Mouse (Mus musculus) lung, postnatal 0 days (tissue): ENCODE data around the gene Pip4k2a.

Experiments
- CTCF ChIP-seq: IDR thresholded peaks from 2 replicates; pipeline ENCODE4 v1.5.1; 2016; ENCODE audit warnings: antibody characterized with exemption, mild to moderate bottlenecking
- EP300 ChIP-seq: IDR thresholded peaks from 2 replicates; pipeline ENCODE4 v1.6.1; 2016; ENCODE audit warnings: antibody characterized with exemption, mild to moderate bottlenecking, control low read depth

DNA sequence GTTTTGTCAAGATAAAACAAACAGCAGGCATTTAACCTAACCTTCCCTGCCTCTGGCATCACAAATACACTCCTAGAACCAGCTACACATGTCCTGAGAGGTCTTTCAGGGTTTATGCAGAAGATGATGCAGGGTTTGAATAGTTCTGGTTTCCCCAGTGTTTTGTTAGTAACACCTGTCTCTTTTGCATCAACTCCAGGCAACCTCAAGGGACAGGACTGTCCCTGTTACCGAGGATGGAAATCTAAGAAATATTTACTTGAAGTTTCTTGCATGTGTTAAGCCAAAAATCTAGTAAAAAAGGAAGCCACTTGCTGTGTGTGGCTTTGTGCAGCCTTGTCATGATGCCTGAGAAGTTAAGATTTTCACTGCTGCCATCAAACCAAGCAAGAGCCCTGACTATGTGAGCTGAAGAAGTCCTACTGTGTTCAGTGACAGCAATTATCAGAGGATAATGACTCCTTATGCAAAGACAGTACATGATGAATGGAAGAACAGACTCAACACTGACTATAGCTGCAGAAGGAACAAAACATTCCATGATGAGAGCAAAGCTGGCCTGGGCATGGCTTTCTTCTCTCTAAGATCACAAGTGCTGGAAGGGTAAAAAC lies 76.3 kb downstream of the Pip4k2a start:
- TF ChIP-seq CTCF: no peak
- no peak for TF ChIP-seq EP300
